Mouse (Mus musculus): Measurements from ENCODE around the gene Tipin. TPM values are rescaled to one million over a fixed set of nuclear protein-coding genes. Genes with fewer than 3 reads are reported as not detected.
"Not testable (repeated sequence)": the region's sequence is repeated elsewhere in the genome, so short reads cannot be mapped to it uniquely, and the experiment has no call there.

The Tipin gene
- polyA plus RNA-seq, 1 experiment from 2014 or later: 143 TPM

DNA sequence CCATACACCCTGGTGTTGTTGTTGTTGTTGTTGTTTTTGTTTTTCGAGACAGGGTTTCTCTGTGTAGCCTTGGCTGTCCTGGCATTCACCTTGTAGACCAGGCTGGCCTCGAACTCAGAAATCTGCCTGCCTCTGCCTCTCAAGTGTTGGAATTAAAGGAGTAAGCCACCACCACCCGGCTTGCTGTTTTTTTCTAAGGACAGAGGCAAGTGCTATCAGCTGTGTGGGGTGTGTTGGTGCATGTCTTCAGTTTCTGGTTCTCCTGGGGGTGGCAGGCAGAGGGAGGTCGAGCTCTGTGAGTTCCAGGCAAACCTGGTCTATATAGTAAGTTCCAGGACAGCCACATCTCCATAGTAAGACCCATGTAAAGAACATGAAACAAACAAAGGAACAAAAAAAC, 7.1 kb upstream of the Tipin start:
- no peaks in the 10 kb centered on the region for H3K27me3 ChIP-seq
- H3K36me3 ChIP-seq: no peaks in the 10 kb centered on the region
- no peak overlapping the region for H3K9ac ChIP-seq
- no peaks in the 10 kb centered on the region for H3K9me3 ChIP-seq (replicated peaks)
- H3K27ac ChIP-seq: no peak overlapping the region
- H3K4me1 ChIP-seq: no peaks in the 10 kb centered on the region
- no peak overlapping the region for H3K4me3 ChIP-seq
- WGBS: 81% methylated on average over 4 of the region's 4 CpGs
- H3K4me2 ChIP-seq (replicated peaks): no peak overlapping the region
- ATAC-seq (ENCODE audit: low FRiP score): no peak

DNA sequence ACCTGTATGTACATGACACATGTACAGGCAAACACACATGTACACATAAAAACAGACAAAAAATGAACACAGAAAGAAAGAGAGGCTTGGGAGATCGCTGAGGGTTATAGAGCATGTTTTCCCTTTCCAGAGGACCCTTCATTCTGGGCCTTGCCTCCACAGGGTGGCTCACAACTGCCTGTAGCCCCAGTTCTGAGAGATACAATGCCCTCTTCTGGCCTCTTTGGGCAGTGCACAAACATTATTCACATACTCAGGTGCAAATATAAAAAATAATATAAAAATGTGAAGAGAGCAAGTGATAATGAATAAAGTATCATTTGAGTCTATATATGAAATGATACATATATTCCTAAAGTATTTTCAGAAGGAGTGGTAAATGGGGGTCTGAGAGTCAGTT, 6.5 kb upstream of the Tipin start:
- no peak overlapping the region for H3K27ac ChIP-seq
- H3K27me3 ChIP-seq: no peaks in the 10 kb centered on the region
- no peaks in the 10 kb centered on the region for H3K36me3 ChIP-seq
- H3K4me2 ChIP-seq (replicated peaks): no peak overlapping the region
- H3K4me1 ChIP-seq: no peaks in the 10 kb centered on the region
- no peak overlapping the region for H3K4me3 ChIP-seq
- H3K9me3 ChIP-seq (replicated peaks): no peaks in the 10 kb centered on the region
- H3K9ac ChIP-seq: no peak overlapping the region
- ATAC-seq (ENCODE audit: low FRiP score): no peak
- WGBS: 75% methylated on average over 1 of the region's 1 CpGs

DNA sequence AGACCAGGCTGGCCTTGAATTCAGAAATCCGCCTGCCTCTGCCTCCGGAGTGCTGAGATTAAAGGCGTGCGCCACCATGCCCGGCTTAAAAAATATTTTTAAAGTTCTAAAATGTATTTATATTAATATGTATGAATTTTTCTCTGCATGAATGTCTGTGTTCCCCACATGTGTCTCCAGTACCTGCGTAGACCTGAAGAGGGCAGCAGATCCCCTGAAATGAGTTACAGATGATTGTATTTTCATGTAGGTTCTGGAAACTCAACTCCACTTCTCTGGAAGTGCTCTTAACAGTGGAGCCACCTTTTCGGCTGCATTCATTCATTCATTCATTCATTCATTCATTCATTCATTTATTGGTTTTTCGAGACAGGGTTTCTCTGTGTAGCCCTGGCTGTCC, 3.7 kb upstream of the Tipin start:
- no peaks in the 10 kb centered on the region for H3K9me3 ChIP-seq (replicated peaks)
- ATAC-seq (ENCODE audit: low FRiP score): no peak
- H3K36me3 ChIP-seq: no peaks in the 10 kb centered on the region
- H3K9ac ChIP-seq: no peak overlapping the region
- no peak overlapping the region for H3K4me2 ChIP-seq (replicated peaks)
- WGBS: 65% methylated on average over 8 of the region's 8 CpGs
- H3K27ac ChIP-seq: no peak overlapping the region
- no peak overlapping the region for H3K4me3 ChIP-seq
- no peaks in the 10 kb centered on the region for H3K27me3 ChIP-seq
- peaks cover 8% of the 10 kb centered on the region for H3K4me1 ChIP-seq

DNA sequence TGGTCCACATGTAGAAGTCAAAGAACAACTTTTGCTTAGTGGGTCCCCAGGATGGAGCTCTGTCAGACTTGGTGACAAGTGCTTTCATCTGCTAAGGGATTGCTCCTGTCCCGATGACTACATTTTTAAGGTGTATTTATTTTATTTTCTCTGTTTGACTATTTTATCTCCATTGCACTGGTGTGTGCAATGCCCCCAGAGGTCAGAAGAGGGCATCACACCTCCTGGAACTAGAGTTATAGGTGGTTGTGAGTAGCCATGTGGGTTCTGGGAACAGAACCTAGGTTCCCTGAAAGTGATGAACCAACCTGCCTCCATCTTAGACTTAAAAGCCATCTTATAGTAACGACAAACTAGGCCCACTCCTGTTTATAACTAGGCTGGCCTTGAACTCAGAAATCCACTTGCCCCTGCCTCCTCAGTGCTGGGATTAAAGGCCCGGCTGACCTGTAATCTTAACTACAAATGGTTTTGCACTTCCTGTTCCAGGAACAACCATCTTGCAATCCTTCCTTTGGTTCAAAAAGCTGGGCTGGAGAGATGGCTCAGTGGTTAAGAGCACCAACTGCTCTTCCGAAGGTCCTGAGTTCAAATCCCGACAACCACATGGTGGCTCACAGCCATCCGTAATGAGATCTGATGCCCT, 2.6 kb upstream of the Tipin start:
- no peak overlapping the region for H3K4me3 ChIP-seq
- H3K9me3 ChIP-seq (replicated peaks): no peaks in the 10 kb centered on the region
- H3K4me1 ChIP-seq: peaks cover 9% of the 10 kb centered on the region
- no peak overlapping the region for H3K9ac ChIP-seq
- H3K36me3 ChIP-seq: no peaks in the 10 kb centered on the region
- H3K27ac ChIP-seq: no peak overlapping the region
- WGBS: 96% methylated on average over 6 of the region's 6 CpGs
- H3K4me2 ChIP-seq (replicated peaks): no peak overlapping the region
- H3K27me3 ChIP-seq: no peaks in the 10 kb centered on the region
- no peak for ATAC-seq (ENCODE audit: low FRiP score)

DNA sequence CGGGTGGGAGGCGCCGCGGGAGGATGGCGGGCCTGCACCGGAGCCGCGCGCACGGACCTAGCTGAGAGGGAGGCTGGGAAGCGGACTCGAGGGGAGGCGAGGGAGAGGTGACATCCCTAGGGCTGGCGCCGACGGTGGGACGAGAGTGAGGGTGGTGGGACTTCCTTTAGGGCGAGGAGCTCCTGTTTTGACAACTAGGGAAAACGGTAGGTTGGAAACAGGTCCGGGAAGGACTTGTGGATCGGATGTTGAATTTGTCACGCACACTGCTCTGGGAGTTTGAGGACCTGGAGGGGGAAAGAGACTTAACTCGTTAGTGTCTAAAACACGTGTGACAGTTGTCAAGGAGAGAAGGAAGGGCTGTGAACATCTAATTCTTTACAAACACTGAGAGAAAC, 399 bp downstream of the Tipin start:
- Histone ChIP-seq H3K27me3 (no peaks in the 10 kb centered on the region), H3K4me1 (peaks cover 9% of the 10 kb centered on the region), H3K9me3 (replicated peaks) (no peaks in the 10 kb centered on the region), H3K27ac (peak overlapping the region; percentile 87), H3K9ac (peak overlapping the region; percentile 91), H3K4me2 (replicated peaks) (peak overlapping the region; percentile 70), H3K36me3 (no peaks in the 10 kb centered on the region), H3K4me3 (peak overlapping the region; percentile 67)
- WGBS: 0% methylated on average over 24 of the region's 24 CpGs
- peak; percentile 85 for ATAC-seq (ENCODE audit: low FRiP score)

DNA sequence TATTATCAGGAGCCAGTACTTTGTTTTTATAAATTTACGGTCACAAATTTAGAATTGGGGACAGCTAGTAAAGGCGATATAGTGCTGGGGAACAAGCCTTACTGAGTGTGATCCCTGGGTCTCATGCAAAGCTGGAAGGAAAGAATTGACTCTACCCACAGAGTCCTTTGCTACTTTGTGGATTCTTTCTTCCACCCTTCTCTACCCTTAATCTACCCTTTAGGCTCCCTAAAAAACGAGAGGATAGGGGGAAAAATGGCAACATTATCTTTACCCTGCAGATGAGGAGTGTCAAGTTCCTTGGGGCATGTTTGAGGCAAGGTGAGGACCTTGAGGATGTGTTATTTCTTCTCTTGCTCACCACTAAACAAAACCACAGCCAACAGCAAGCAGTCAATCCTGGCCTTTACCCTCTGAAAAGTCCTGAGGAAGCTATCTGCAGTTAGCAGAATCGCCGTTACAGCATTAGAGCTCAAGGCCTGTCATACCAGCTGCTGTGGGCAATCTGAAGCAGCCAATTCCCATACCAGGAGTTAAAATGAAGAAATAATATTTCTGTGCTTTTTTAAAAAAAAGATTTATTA, 1.1 kb downstream of the Tipin start:
- Histone ChIP-seq H3K36me3 (no peaks in the 10 kb centered on the region), H3K4me2 (replicated peaks) (peak overlapping the region; percentile 70), H3K9me3 (replicated peaks) (no peaks in the 10 kb centered on the region), H3K27me3 (no peaks in the 10 kb centered on the region), H3K4me3 (peak overlapping the region; percentile 67), H3K27ac (no peak overlapping the region), H3K9ac (peak overlapping the region; percentile 91), H3K4me1 (peaks cover 9% of the 10 kb centered on the region)
- no peak for ATAC-seq (ENCODE audit: low FRiP score)
- WGBS: 68% methylated on average over 5 of the region's 5 CpGs

DNA sequence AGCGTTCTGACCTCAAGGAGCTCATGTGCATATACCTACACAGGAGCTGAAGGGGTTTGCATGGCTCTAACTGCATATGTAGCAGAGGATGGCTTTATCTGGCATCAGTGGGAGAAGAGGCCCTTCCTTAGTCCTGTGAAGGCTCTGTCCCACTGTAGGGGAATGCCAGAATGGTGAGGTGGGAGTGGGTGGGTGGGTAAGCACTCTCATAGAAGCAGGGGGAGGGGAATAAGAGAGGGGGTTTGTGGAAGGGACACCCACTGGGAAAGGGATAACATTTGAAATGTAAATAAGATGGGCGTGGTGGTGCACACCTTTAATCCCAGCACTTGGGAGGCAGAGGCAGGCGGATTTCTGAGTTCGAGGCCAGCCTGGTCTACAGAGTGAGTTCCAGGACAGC, 21.7 kb downstream of the Tipin start:
- H3K9me3 ChIP-seq (replicated peaks); H3K4me1 ChIP-seq; H3K27me3 ChIP-seq; ATAC-seq (ENCODE audit: low FRiP score); H3K4me2 ChIP-seq (replicated peaks); H3K9ac ChIP-seq; H3K4me3 ChIP-seq; H3K27ac ChIP-seq: not testable (repeated sequence)
- peaks cover 55% of the 10 kb centered on the region for H3K36me3 ChIP-seq
- 96% methylated on average over 3 of the region's 4 CpGs for WGBS

DNA sequence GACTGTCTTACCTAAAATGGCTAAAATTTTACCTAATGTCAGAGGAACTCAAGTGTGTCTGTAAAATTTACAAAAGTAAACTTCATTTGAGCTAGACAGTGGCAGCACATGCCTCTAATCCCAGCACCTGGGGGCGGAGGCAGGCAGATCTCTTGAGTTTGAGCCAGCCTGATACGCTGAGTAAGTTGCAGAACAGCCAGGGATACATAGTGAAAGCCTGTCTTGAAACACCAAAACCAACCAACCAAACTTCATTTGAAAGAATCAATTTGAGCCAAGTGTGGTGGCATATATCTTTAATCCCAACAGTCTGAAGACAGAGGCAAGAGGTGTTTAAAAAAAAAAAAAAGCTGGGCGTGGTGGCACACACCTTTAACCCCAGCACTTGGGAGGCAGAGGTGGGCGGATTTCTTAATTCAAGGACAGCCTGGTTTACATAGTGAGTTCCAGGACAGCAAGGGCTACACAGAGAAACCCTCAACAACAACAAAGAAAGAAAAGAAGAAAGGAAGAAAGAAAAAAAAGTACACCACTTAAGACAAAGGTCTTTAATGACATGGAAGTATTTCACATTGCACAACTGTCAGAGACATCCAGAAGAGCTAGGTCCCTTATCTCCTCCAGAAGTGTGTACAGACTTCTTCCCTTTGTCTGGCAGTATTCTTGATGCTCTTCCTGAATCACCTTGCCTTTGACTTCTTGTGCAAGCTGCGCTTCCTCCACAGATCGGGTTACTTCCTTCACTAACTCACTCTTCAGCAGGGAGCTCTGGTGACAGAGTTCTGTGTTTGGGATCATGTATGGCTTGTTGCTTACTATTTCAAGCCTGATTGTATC, 25.3 kb downstream of the Tipin start:
- peaks cover 66% of the 10 kb centered on the region for H3K36me3 ChIP-seq
- WGBS: 84% methylated on average over 6 of the region's 6 CpGs

DNA sequence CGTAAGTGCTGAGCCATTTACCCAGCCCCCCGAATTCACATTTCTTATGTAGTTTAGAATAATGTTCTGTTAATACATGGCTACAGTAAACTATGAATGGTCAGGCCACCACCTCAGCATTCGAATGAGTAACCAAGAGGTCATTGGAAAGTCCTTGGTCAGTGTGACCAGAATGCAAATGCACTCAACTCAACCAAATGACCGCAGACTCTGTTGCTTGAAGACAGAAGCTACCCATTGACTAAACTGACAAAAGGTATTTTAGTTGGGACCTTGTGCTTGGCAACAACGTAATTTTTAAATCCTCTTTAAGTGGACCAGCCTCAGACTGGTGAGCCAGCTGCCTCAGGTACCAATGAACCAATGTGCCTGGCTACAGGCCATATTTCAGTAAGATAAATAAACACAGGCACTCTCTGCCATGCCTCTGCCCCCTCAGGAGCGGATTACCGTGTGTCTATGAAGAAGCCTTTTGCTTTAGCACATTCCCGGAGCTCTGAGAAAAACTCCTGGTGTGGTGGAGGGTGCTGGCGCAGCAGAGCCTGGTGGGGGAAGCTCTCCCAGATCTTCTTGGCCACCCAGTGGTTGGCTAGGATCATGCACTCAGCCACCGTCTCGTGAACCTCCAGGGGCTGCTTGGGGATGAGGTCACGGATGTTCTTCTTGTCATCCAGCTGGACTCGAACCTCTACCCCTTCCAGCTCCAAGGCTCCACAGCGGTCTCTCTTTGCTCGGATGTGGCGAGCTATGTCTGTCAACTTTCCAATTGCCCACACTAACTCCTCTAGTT, 29.8 kb downstream of the Tipin start:
- no peak overlapping the region for H3K4me2 ChIP-seq (replicated peaks)
- H3K9me3 ChIP-seq (replicated peaks): no peaks in the 10 kb centered on the region
- H3K36me3 ChIP-seq: peaks cover 49% of the 10 kb centered on the region
- no peaks in the 10 kb centered on the region for H3K4me1 ChIP-seq
- no peaks in the 10 kb centered on the region for H3K27me3 ChIP-seq
- ATAC-seq (ENCODE audit: low FRiP score): no peak
- H3K9ac ChIP-seq: no peak overlapping the region
- no peak overlapping the region for H3K4me3 ChIP-seq
- no peak overlapping the region for H3K27ac ChIP-seq
- WGBS: 78% methylated on average over 16 of the region's 16 CpGs

More for the DNA sequence above, 25.3 kb downstream of the Tipin start:
- no peak overlapping the region for H3K9ac ChIP-seq
- ATAC-seq (ENCODE audit: low FRiP score): no peak
- no peaks in the 10 kb centered on the region for H3K9me3 ChIP-seq (replicated peaks)
- no peaks in the 10 kb centered on the region for H3K4me1 ChIP-seq
- no peak overlapping the region for H3K4me3 ChIP-seq
- H3K4me2 ChIP-seq (replicated peaks): no peak overlapping the region
- H3K27me3 ChIP-seq: no peaks in the 10 kb centered on the region
- no peak overlapping the region for H3K27ac ChIP-seq

DNA sequence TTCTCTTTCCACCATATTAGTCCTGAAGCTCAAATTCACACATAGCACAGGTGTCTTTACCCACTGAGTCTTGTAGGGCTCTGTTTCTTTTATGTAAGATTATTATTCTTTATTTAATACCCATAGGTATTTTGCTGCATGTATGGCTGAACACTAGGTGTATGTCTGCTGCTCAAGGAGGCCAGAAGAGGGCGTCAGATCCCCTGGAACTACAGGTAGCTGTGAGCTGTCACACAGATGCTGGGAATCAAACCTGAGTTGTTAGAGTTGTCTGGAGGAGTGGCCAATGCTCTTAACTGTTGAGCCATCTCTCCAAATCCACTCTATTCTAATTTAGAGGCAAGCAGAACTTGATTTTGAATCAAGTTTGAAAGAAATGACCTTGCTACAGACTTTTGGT, 30.7 kb downstream of the Tipin start:
- H3K9ac ChIP-seq: no peak overlapping the region
- H3K4me2 ChIP-seq (replicated peaks): no peak overlapping the region
- H3K36me3 ChIP-seq: peaks cover 46% of the 10 kb centered on the region
- ATAC-seq (ENCODE audit: low FRiP score): no peak
- no peak overlapping the region for H3K4me3 ChIP-seq
- H3K9me3 ChIP-seq (replicated peaks): no peaks in the 10 kb centered on the region
- no peaks in the 10 kb centered on the region for H3K4me1 ChIP-seq
- WGBS: 26% methylated on average over 1 of the region's 1 CpGs
- no peak overlapping the region for H3K27ac ChIP-seq
- H3K27me3 ChIP-seq: no peaks in the 10 kb centered on the region

DNA sequence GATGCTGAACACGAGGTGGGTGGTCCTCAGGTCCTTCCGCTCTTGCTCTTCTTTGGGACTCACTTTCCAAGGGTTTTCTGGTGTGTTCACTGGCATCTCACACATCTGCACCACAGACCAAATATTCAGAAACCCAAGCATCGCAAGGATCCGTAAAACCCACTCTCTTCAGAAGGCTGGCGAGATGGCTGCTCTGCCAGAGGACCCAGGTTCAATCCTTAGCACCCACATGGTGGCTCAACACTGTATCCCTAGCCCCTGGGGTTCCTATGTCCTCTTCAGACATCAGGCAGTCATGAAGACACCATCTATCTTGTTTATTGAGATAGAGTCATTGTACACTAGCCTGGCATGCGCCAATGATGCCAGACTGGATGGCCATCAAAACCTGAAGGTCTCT, 33.3 kb downstream of the Tipin start:
- Histone ChIP-seq H3K4me1 (no peaks in the 10 kb centered on the region), H3K4me2 (replicated peaks) (no peak overlapping the region), H3K27me3 (no peaks in the 10 kb centered on the region), H3K9ac (no peak overlapping the region), H3K27ac (no peak overlapping the region), H3K36me3 (peaks cover 56% of the 10 kb centered on the region), H3K9me3 (replicated peaks) (no peaks in the 10 kb centered on the region), H3K4me3 (no peak overlapping the region)
- ATAC-seq (ENCODE audit: low FRiP score): no peak
- 94% methylated on average over 6 of the region's 6 CpGs for WGBS

DNA sequence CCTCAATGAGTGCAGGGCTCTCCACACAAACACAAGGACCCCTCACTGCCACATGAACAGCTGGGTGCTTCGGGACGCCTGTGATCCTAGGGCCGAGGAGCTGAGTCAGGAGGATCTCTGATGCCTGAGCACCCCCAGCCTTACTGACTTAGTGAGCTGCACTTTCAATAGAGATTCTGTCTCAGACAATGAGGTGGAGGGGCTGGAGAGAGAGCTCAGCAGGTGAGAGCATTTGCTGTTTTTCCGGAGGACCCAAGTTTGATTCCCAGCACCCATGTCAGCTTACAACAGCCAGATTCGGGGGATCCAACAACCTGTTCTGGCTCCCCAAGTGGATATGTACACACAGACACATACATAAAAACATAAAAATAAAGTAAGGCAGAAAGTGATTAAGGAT, 35.6 kb downstream of the Tipin start:
- Histone ChIP-seq H3K27me3 (no peaks in the 10 kb centered on the region), H3K4me1 (no peaks in the 10 kb centered on the region), H3K9ac (no peak overlapping the region), H3K9me3 (replicated peaks) (no peaks in the 10 kb centered on the region), H3K36me3 (peaks cover 64% of the 10 kb centered on the region), H3K4me3 (no peak overlapping the region), H3K4me2 (replicated peaks) (no peak overlapping the region), H3K27ac (no peak overlapping the region)
- 97% methylated on average over 5 of the region's 5 CpGs for WGBS
- ATAC-seq (ENCODE audit: low FRiP score): no peak

Data from hindbrain, embryonic 12.5 days (tissue).